Comparison of ENCODE assay signal across 19 mouse cellular contexts in genomic region chr3:84356690-84357014, GRCm38 (mm10). TPM values are rescaled to one million over a fixed set of nuclear protein-coding genes. Genes with fewer than 3 reads are reported as not detected.
DNase-seq lines count a peak whose midpoint lies in the region; ATAC-seq lines count a peak whose summit lies in the region.
"Had no signal": no experiment of that assay in that cellular context is flagged by ENCODE, and none has a peak within 500 bp of the region (broad histone marks: within the 10 kb centered on the region; RNA-seq: fewer than 3 reads in every experiment).

No protein-coding gene starts in this region.

- no peak overlapping the region for H3K4me3 ChIP-seq in lung, embryonic 16.5 days (ENCODE audit: low read length)
- H3K4me3 ChIP-seq in megakaryocyte, embryonic 14.5 days (replicated peaks): peak overlapping the region; percentile 23
- H3K4me3 ChIP-seq in intestine, embryonic 15.5 days (replicated peaks): no peak overlapping the region
- H3K4me3 ChIP-seq in forebrain, embryonic 15.5 days: no peak overlapping the region
- H3K4me3 ChIP-seq: gastrocnemius, adult 2 months; heart, embryonic 13.5 days; limb, embryonic 10.5 days; limb, embryonic 15.5 days; liver, embryonic 15.5 days; midbrain, embryonic 12.5 days; stomach, embryonic 15.5 days had no signal

- no peak for DNase-seq in lung, postnatal 4 days
- DNase-seq in A20 (ENCODE audit: low read depth, low spot score): peak; percentile 57
- DNase-seq in adipocyte (ENCODE audit: low spot score): peak; percentile 36
- DNase-seq in kidney, adult 11 months: no peak
- DNase-seq: cerebellum, adult 18-20 months; cerebellum, postnatal 14 days; gastrocnemius, adult 2 months; right cerebral cortex, postnatal 25 days had no signal

- H3K36me3 ChIP-seq in lung, embryonic 16.5 days (ENCODE audit: control insufficient read depth, insufficient read depth, low read length): no peaks in the 10 kb centered on the region
- no peaks in the 10 kb centered on the region for H3K36me3 ChIP-seq in megakaryocyte, embryonic 14.5 days (replicated peaks; ENCODE audit: low read length)
- no peaks in the 10 kb centered on the region for H3K36me3 ChIP-seq in intestine, embryonic 15.5 days
- H3K36me3 ChIP-seq in forebrain, embryonic 15.5 days: no peaks in the 10 kb centered on the region
- H3K36me3 ChIP-seq: heart, embryonic 13.5 days; limb, embryonic 10.5 days; limb, embryonic 15.5 days; liver, embryonic 15.5 days; midbrain, embryonic 12.5 days; stomach, embryonic 15.5 days had no signal

- H3K9me3 ChIP-seq in lung, embryonic 16.5 days (ENCODE audit: control insufficient read depth, low read length): no peaks in the 10 kb centered on the region
- no peaks in the 10 kb centered on the region for H3K9me3 ChIP-seq in megakaryocyte, embryonic 14.5 days
- H3K9me3 ChIP-seq in intestine, embryonic 15.5 days: no peaks in the 10 kb centered on the region
- H3K9me3 ChIP-seq in forebrain, embryonic 15.5 days: no peaks in the 10 kb centered on the region
- H3K9me3 ChIP-seq: heart, embryonic 13.5 days; limb, embryonic 10.5 days; limb, embryonic 15.5 days; liver, embryonic 15.5 days; midbrain, embryonic 12.5 days; stomach, embryonic 15.5 days had no signal

- ATAC-seq in lung, embryonic 16.5 days (ENCODE audit: low read depth): peak; percentile 36; the same call in 1 of the 2 replicates
- ATAC-seq in intestine, embryonic 15.5 days: no peak
- ATAC-seq in forebrain, embryonic 15.5 days (replicated peaks): no peak
- ATAC-seq: Patski had no signal

- no peak overlapping the region for H3K27ac ChIP-seq in lung, embryonic 16.5 days (ENCODE audit: low read length)
- H3K27ac ChIP-seq in intestine, embryonic 15.5 days: no peak overlapping the region
- no peak overlapping the region for H3K27ac ChIP-seq in forebrain, embryonic 15.5 days (replicated peaks)
- H3K27ac ChIP-seq: gastrocnemius, adult 2 months; heart, embryonic 13.5 days; limb, embryonic 10.5 days; limb, embryonic 15.5 days; liver, embryonic 15.5 days; midbrain, embryonic 12.5 days; stomach, embryonic 15.5 days had no signal

- H3K27me3 ChIP-seq in lung, embryonic 16.5 days (ENCODE audit: control insufficient read depth, insufficient read depth, low read depth, low read length): no peaks in the 10 kb centered on the region
- H3K27me3 ChIP-seq in megakaryocyte, embryonic 14.5 days (replicated peaks): peaks cover 21% of the 10 kb centered on the region
- no peaks in the 10 kb centered on the region for H3K27me3 ChIP-seq in intestine, embryonic 15.5 days (replicated peaks)
- no peaks in the 10 kb centered on the region for H3K27me3 ChIP-seq in forebrain, embryonic 15.5 days
- H3K27me3 ChIP-seq: limb, embryonic 15.5 days; liver, embryonic 15.5 days; Patski; stomach, embryonic 15.5 days had no signal

- H3K9ac ChIP-seq in lung, embryonic 16.5 days (ENCODE audit: low read length): no peak overlapping the region
- no peak overlapping the region for H3K9ac ChIP-seq in intestine, embryonic 15.5 days
- no peak overlapping the region for H3K9ac ChIP-seq in forebrain, embryonic 15.5 days (replicated peaks)
- H3K9ac ChIP-seq: heart, embryonic 13.5 days; limb, embryonic 15.5 days; midbrain, embryonic 12.5 days; stomach, embryonic 15.5 days had no signal

- WGBS in lung, embryonic 16.5 days: 90% methylated on average over 8 of the region's 8 CpGs
- WGBS in intestine, embryonic 15.5 days: 90% methylated on average over 8 of the region's 8 CpGs
- WGBS in forebrain, embryonic 15.5 days: 91% methylated on average over 8 of the region's 8 CpGs

- H3K4me1 ChIP-seq in lung, embryonic 16.5 days (replicated peaks; ENCODE audit: control insufficient read depth, insufficient read depth, low read length): 0 out of 2 replicates have a peak, but pooled peaks cover 3% of the 10 kb centered on the region
- H3K4me1 ChIP-seq in megakaryocyte, embryonic 14.5 days: peaks cover 25% of the 10 kb centered on the region
- no peaks in the 10 kb centered on the region for H3K4me1 ChIP-seq in intestine, embryonic 15.5 days (replicated peaks)
- no peaks in the 10 kb centered on the region for H3K4me1 ChIP-seq in forebrain, embryonic 15.5 days
- H3K4me1 ChIP-seq: limb, embryonic 15.5 days; stomach, embryonic 15.5 days had no signal

- no peak overlapping the region for H3K4me2 ChIP-seq in lung, embryonic 16.5 days (ENCODE audit: low read depth, low read length)
- H3K4me2 ChIP-seq in intestine, embryonic 15.5 days (replicated peaks): no peak overlapping the region
- H3K4me2 ChIP-seq in forebrain, embryonic 15.5 days (replicated peaks): no peak overlapping the region
- H3K4me2 ChIP-seq: heart, embryonic 13.5 days; limb, embryonic 15.5 days; midbrain, embryonic 12.5 days; stomach, embryonic 15.5 days had no signal

RNA-seq across cellular contexts. Expression of gene Trim2, which starts 50.0 kb away (rescaled TPM):
- 31.9 and 36.2 TPM in 2 replicates for polyA plus RNA-seq in lung, embryonic 16.5 days (2015; fragmentation: Nextera tagmentation; extraction: Ambion mirVana)
- polyA plus RNA-seq in megakaryocyte, embryonic 14.5 days (2012; ENCODE audit: insufficient read depth, low replicate concordance): not detected in 2 replicates
- 50.1 and 57.2 TPM in 2 replicates for polyA plus RNA-seq in intestine, embryonic 15.5 days (2015; fragmentation: Nextera tagmentation; extraction: Ambion mirVana)
- polyA plus RNA-seq in forebrain, embryonic 15.5 days (2015; fragmentation: Nextera tagmentation; extraction: Ambion mirVana): 188 and 194 TPM in 2 replicates

Comparison
In these comparisons a context has a peak if more than half of its experiments do, and no peak if none do; other contexts are left out.
1. DNase-seq: peak in A20 (single experiment) and adipocyte (single experiment); none in lung, postnatal 4 days (0 of 2) and kidney, adult 11 months (single experiment).
2. RNA of gene Trim2, which starts 50.0 kb away (polyA plus RNA-seq): 188 to 194 TPM in forebrain, embryonic 15.5 days, 50.1 to 57.2 TPM in intestine, embryonic 15.5 days and 31.9 to 36.2 TPM in lung, embryonic 16.5 days; not detected in megakaryocyte, embryonic 14.5 days; every median in the first group is over 10 times any median in the second.